Mouse (Mus musculus) lung, postnatal 14 days (tissue): ENCODE results near the gene Gtf2f1.
"Not testable (repeated sequence)": the region's sequence is repeated elsewhere in the genome, so short reads cannot be mapped to it uniquely, and the experiment has no call there.

Source experiments
- DNase-seq: peaks from one replicate; pipeline ENCODE4 v3.0.0; 2021

The Gtf2f1 gene

DNA sequence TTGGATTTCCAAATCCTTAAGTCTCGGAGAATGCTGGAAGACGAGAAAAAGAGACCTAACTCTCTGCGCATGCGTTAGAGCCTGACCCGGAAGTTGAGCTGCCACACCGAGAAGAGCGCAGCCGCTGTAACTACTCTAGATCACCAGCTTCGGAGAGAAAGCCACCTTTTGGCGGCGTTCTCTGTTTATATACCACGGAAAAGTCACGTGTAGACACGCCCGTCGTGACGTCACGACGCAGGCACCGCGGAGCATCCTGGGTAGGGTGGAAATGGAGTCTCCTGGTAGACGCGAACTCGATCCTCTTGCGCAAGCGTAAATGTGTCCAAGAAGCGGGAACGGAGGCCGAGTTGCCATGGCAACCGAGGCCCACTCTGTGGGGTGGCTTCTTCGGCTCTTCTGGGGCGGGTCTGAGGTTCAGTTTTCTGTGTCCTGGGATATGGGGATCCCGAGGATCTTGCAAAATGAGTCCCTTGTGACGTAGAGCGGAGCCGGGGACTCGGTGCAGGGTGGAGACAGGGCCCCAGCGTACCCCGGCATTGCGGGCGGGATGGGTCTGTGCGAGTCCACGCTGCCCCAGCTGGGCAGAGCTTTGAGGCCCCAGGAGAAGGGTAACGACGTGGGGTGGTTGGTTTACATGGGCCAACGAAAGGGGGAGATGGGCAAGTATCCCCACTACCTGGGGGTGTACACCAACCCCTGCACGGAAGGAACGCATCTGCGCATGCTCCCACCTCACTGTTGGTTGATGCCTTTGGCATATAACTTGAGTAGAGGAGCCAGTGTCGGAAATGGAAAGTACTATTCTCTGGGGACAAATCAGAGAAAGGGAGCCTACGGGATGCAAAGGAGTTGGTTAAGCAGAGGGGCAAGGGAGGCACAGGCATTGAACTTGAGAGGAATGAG is at the start of gene Gtf2f1, which contains the start of gene Gm17949:
TSS of gene Gtf2f1 (minus strand) at position 53 of the 906 bp plus-strand sequence.
TSS of gene Gm17949 (plus strand) at position 234 of the 906 bp plus-strand sequence.
- peak; percentile 92 for DNase-seq

DNA sequence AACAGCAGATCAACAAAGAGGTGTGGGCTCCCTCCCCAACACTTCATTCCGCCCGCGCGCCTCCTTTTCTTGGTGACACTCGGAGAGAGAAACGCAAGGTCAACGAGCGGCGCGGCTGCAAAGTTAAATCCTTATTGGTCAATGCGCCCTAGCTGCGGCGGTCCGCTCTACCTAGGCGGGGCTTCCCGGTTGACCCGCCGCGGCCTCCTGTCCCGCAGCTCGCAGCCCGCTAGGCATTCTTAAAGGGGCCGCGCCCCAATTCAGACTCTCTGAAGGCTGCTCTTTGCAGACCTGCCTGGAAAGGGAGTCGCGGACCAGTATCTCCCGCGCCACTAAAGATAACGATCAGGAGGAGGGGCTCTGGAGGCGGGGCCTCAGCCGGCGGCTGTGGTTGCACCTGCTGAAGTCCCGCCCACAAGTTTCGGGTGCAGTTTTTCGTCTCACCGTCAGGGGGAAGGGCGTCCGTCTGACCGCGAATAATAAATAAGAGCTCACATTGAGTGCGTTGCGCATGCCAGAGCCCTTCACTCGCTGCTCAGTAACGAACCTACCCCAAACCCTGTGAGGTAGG is 49.2 kb upstream of the Gtf2f1 start:
- peak; percentile 94 for DNase-seq

DNA sequence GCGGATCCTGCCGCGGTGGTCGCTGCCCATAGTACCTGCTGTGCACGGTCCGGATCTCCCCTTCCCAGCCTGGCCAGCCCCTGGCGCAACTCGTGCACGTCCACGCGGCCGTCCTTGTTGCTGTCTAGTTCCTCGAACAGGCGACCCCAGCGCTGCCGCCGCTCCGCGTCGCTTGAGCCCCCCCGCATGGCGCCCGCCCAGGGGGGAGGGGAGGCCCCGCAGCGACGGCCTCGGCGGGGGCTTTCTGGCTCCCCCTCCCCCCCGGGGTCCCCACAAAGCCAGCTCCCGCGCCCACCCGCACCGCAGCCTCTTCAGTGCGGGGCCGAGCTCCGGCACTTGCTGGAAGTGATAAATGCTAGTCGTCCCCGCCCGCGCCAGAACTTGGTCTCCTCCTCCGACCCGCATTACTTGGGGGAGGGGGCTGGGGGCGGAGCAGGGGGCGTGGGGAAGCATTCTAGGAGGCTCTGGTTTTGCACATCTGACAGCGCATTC is 48.4 kb upstream of the Gtf2f1 start, which contains the start of gene Slc25a23:
TSS of gene Slc25a23 (minus strand) at position 378 of the 492 bp plus-strand sequence.
- DNase-seq = peak; percentile 68

GRCm38 (mm10) chr17:57058891-57059485 is 47.9 kb upstream of the Gtf2f1 start, which contains the start of gene Crb3:
TSS of gene Crb3 (plus strand) at chr17:57059105.
- DNase-seq = peak; percentile 24

DNA sequence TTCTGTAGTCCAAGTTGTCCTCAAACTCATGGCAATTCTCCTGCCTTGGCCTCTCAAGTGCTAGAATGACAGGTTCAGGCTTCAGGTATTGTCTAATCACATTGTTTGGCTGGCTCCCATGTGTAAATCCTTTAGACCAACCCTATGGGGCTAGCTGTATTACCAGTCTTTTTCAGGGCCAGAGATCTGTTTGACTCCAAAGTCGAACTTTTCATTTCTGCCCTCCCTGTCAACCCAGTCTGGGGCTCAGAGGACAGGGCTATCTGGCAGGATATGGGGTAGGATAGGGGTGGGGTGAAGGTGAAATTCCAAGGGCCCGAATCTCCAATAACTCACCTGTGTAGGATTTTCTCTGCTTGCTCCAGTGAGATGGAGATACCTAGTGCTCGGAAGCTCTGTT is 45.2 kb upstream of the Gtf2f1 start:
- DNase-seq = no peak

GRCm38 (mm10) chr17:57051679-57052078 is 40.6 kb upstream of the Gtf2f1 start:
- DNase-seq = not testable (repeated sequence)

GRCm38 (mm10) chr17:57048816-57049215 is 37.7 kb upstream of the Gtf2f1 start:
- no peak for DNase-seq

- DNase-seq = no peak
These were observed 36.3 kb upstream of the Gtf2f1 start for GRCm38 (mm10) chr17:57047406-57047805.

DNA sequence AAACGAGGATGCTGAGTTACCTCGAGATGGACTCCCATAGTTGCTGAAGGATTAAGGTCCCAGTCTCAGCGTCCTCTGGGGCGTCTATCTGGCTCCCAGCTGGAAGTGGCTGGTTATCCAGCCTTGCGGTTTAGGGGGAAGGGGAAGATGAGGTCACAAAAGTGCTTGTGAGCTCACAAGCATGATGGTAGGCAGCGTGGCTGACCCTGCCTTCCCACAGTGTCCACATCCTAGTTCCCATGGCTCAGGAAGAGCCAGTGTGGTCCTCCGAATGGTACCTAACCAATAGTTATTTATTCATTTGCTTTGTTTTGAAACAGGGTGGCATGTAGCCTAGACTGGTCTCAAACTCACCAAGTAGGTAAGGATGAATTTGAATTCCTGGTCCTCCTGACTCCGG is 30.5 kb upstream of the Gtf2f1 start, which contains the start of gene Slc25a41:
TSS of gene Slc25a41 (minus strand) at position 101 of the 400 bp plus-strand sequence.
- DNase-seq = no peak

DNA sequence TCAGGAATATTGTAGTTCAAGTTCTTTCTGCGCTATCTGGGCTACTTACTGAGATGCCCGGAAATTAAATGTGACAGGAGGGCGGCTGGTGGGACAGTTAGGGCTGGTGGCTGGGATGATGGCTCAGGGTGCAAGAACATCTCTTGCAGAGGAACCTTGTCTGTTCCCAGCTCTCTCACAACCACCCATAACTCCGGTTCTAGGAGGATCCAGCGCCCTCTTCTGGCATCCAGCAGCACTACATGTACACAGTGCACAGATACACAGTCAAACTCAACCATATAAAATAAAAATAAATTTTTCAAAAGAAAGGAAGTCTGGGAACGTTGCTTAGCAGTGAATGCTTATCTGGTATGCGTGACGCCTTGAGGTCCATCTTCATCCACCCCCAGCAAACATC is 27.9 kb upstream of the Gtf2f1 start:
- DNase-seq = peak; percentile 13

GRCm38 (mm10) chr17:57032854-57033253 is 21.8 kb upstream of the Gtf2f1 start:
- no peak for DNase-seq

GRCm38 (mm10) chr17:57031661-57032420 is 20.8 kb upstream of the Gtf2f1 start:
- DNase-seq = peak; percentile 98

DNA sequence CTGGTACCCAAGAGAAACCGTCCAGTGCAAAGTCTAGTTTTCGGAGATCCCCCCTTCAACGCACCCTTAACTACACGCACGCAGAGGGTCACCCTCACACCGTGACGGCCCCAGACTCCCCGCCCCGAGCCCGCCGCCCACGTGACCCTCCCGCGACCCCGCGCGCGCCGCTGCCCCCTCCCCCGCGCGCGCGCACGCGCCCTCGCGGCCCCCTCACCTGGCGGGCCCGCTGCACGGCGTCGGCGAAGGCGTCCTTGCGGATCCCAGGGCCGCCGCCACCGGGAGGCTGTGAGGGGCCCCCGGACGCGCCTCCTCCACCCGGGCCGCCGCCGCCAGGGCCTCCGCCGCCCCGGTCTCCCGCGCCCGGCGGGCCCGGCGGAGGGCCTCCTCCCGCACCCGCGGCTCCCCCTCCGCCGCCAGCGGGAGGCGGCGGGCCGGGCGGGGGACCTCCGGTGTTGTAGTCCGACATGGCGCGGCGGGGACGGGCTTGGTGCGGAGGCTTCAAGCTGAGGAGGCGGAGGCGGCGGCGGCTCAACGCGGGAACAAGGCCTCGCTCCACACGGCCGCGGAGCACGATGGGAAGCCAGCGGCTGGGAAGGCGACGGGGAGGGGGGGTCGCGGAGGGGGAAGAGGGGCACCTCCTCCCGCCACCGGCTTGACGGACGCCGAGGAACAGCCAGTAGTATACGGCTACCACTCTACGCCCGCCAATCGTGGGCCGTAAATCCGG is 20.0 kb upstream of the Gtf2f1 start, which contains the start of gene Khsrp:
TSS of gene Khsrp (minus strand) at position 592 of the 730 bp plus-strand sequence.
- DNase-seq = peak; percentile 35

GRCm38 (mm10) chr17:57029691-57030090 is 18.6 kb upstream of the Gtf2f1 start:
- no peak for DNase-seq

- DNase-seq = no peak
These were observed 16.4 kb upstream of the Gtf2f1 start for GRCm38 (mm10) chr17:57027471-57027870.

DNA sequence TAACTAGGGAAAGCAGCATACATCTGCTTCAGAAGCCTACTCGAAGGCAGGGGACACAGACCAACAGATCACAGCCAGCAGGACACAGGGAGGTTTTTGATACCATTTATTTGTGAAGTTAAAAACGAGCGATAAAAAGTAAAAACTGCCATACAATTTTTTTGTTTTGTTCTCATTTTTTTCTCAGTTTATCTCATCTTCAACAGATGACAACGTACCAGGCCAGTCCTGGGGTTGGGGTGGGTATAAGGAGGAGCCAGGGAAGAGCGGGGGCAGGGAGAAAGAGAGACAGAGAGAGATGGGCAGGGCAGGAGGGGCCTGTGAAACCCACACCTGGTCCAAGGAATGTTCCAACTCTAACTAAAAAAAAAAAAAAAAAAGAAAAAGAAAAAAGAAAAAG is 9.9 kb upstream of the Gtf2f1 start:
- no peak for DNase-seq

- DNase-seq = no peak
These were observed 8.6 kb upstream of the Gtf2f1 start for GRCm38 (mm10) chr17:57019693-57020092.

DNA sequence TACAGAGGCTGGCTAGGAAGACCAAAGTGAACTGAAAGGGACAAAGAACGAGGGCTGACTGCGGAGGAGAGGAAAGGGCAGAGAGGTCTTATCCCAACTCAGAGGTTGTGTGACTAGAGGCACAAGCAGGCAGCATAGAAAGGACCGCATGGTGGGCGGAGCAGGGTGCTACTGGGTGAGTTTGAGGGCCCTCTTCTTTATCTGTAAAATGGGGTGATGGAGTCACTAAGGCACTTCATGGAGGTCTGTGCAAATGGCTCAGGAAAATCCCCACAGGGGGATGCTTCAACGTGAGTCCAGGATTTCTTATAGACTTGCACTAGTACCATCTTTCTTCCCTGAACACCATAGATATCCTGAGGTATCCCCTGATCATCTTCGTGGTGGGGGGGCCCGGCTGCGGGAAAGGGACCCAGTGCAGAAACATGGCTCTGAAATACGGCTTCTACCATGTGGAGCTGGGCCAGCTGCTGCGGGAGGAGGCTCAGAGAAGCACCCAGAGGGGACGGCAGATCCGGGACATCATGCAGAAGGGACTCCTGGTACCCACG is 1.2 kb upstream of the Gtf2f1 start:
- DNase-seq = no peak

- no peak for DNase-seq
These were observed 215 bp downstream of the Gtf2f1 start for GRCm38 (mm10) chr17:57010911-57011235.

GRCm38 (mm10) chr17:57007137-57007905 is 3.8 kb downstream of the Gtf2f1 start:
- DNase-seq = no peak

GRCm38 (mm10) chr17:57003994-57004393 is 7.1 kb downstream of the Gtf2f1 start:
- no peak for DNase-seq
